ENCODE assay signal across 22 mouse cellular contexts in the genomic region with DNA sequence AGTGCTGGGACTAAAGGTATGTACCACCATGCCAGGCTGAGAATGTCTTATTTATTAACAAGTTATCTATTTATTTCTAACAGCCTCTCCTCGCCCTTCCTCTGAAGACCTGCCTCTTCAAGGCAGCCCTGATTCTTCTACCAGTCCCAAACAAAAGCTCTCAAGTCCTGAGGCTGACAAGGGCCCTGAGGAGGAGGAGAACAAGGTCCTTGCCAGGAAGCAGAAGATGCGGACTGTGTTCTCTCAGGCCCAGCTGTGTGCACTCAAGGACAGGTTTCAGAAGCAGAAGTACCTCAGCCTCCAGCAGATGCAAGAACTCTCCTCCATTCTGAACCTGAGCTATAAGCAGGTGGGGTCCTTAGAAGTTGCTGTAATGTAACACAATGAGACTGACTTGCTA. TPM values are rescaled to one million over a fixed set of nuclear protein-coding genes. Genes with fewer than 3 reads are reported as not detected.
"Had no signal": no experiment of that assay in that cellular context is flagged by ENCODE, and none has a peak within 500 bp of the region (broad histone marks: within the 10 kb centered on the region; RNA-seq: fewer than 3 reads in every experiment).

No protein-coding gene starts in this region.

- ATAC-seq: liver, postnatal 0 days; midbrain, embryonic 16.5 days had no signal

- H3K4me3 ChIP-seq: liver, embryonic 13.5 days; liver, embryonic 15.5 days; lung, embryonic 15.5 days; midbrain, embryonic 10.5 days; myocyte; neural tube, embryonic 13.5 days; neural tube, embryonic 15.5 days had no signal

- H3K36me3 ChIP-seq: liver, embryonic 13.5 days; liver, embryonic 15.5 days; lung, embryonic 15.5 days; midbrain, embryonic 10.5 days; neural tube, embryonic 13.5 days; neural tube, embryonic 15.5 days had no signal

- H3K4me1 ChIP-seq: liver, embryonic 15.5 days had no signal

- H3K4me2 ChIP-seq: liver, embryonic 13.5 days; liver, embryonic 15.5 days; lung, embryonic 15.5 days; neural tube, embryonic 13.5 days; neural tube, embryonic 15.5 days had no signal

- H3K9ac ChIP-seq: liver, embryonic 13.5 days; liver, embryonic 15.5 days; liver, postnatal 0 days; lung, embryonic 15.5 days; neural tube, embryonic 13.5 days; neural tube, embryonic 15.5 days had no signal

- H3K27ac ChIP-seq: liver, embryonic 13.5 days; liver, embryonic 15.5 days; lung, embryonic 15.5 days; midbrain, embryonic 10.5 days; neural tube, embryonic 13.5 days; neural tube, embryonic 15.5 days had no signal

- H3K27me3 ChIP-seq: neural tube, embryonic 15.5 days had no signal

- H3K9me3 ChIP-seq: liver, embryonic 13.5 days; liver, embryonic 15.5 days; lung, embryonic 15.5 days; midbrain, embryonic 10.5 days; neural tube, embryonic 13.5 days; neural tube, embryonic 15.5 days had no signal

- DNase-seq: liver, embryonic 13.5 days; liver, postnatal 0 days; lung, adult 2 months; lung, postnatal 10 days; lung, postnatal 4 days; midbrain, embryonic 14.5 days; right cerebral cortex, postnatal 14 days; spleen, adult 18-20 months; thymus, adult 18-20 months; thymus, postnatal 14 days; thymus, postnatal 4 days had no signal

RNA-seq across cellular contexts. Expression of gene Nanog, which starts 4.2 kb away (rescaled TPM):
- total RNA-seq: megakaryocyte, adult 5-6 weeks; megakaryocyte-erythroid progenitor cell, adult 5-6 weeks had no signal
- polyA plus RNA-seq: liver, embryonic 13.5 days; liver, embryonic 15.5 days; liver, postnatal 0 days; midbrain, embryonic 14.5 days; midbrain, embryonic 16.5 days; neural tube, embryonic 11.5 days; neural tube, embryonic 15.5 days; small intestine, adult 2 months had no signal
